16 mouse cellular contexts compared by ENCODE assay signal in the genomic region with DNA sequence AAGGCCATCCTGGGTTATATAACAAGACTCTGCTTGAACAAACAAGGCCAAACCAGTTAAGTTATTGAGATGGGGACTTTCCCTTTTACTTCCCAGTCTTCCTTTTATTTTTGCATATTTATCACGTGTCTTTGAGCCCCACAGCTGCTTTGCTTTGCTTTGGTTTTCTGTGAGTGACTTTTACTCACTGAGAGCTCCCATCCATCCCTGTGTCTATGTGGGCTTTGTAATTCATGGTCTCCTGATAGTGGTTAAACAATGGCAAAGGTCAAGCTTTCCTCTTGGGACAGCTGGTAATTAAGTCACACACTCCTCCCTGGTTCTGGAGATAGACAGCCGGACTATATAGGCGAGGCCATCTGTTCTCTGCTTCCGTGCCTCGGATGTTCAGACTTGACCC. TPM values are rescaled to one million over a fixed set of nuclear protein-coding genes. Genes with fewer than 3 reads are reported as not detected.
A peak's percentile ranks its signal among the peaks of the same experiment; 100 is the strongest.
DNase-seq lines count a peak whose midpoint lies in the region; ATAC-seq and TF ChIP-seq lines count a peak whose summit lies in the region.
"Had no signal": no experiment of that assay in that cellular context is flagged by ENCODE, and none has a peak within 500 bp of the region (broad histone marks: within the 10 kb centered on the region; RNA-seq: fewer than 3 reads in every experiment).

No protein-coding gene starts in this region.

- peaks cover 28% of the 10 kb centered on the region for H3K4me1 ChIP-seq in lung, postnatal 0 days (ENCODE audit: insufficient read depth, low read depth, low read length)
- H3K4me1 ChIP-seq in lung, adult 2 months (ENCODE audit: control insufficient read depth, insufficient read depth, low read length): peaks cover 22% of the 10 kb centered on the region
- H3K4me1 ChIP-seq in ES-Bruce4 (ENCODE audit: control insufficient read depth, insufficient read depth, low read length): peaks cover 8% of the 10 kb centered on the region
- H3K4me1 ChIP-seq in forebrain, embryonic 14.5 days (ENCODE audit: control insufficient read depth, insufficient read depth, low read length): no peaks in the 10 kb centered on the region
- H3K4me1 ChIP-seq: embryonic facial prominence, embryonic 12.5 days; limb, embryonic 12.5 days had no signal

- H3K4me2 ChIP-seq in lung, postnatal 0 days (replicated peaks; ENCODE audit: low read depth, low read length): no peak overlapping the region
- H3K4me2 ChIP-seq in forebrain, embryonic 14.5 days (ENCODE audit: low read length): no peak overlapping the region
- H3K4me2 ChIP-seq: embryonic facial prominence, embryonic 12.5 days; limb, embryonic 12.5 days; liver, embryonic 15.5 days; neural tube, embryonic 12.5 days; stomach, embryonic 15.5 days had no signal

- 71% methylated on average over 5 of the region's 5 CpGs for WGBS in lung, postnatal 0 days
- 67% methylated on average over 5 of the region's 5 CpGs for WGBS in lung, adult 2 months
- 77% methylated on average over 5 of the region's 5 CpGs for WGBS in forebrain, embryonic 14.5 days

- H3K9ac ChIP-seq in lung, postnatal 0 days (replicated peaks; ENCODE audit: low read depth): no peak overlapping the region
- no peak overlapping the region for H3K9ac ChIP-seq in ES-Bruce4 (ENCODE audit: low read depth, poor library complexity, severe bottlenecking)
- H3K9ac ChIP-seq in forebrain, embryonic 14.5 days (ENCODE audit: low read length): no peak overlapping the region
- H3K9ac ChIP-seq: embryonic facial prominence, embryonic 12.5 days; limb, embryonic 12.5 days; liver, embryonic 15.5 days; neural tube, embryonic 12.5 days; stomach, embryonic 15.5 days had no signal

- DNase-seq in lung, postnatal 0 days (ENCODE audit: low spot score): peak; percentile 18
- DNase-seq in lung, adult 2 months: no peak
- peak; percentile 65 for DNase-seq in retina, postnatal 1 day
- no peak for DNase-seq in forebrain, embryonic 14.5 days (ENCODE audit: low spot score)
- no peak for DNase-seq in testis, postnatal 14 days (ENCODE audit: low spot score)
- DNase-seq: adrenal gland, adult 8-10 months; cerebellum, adult 8-10 months; midbrain, embryonic 14.5 days; thymus, postnatal 14 days had no signal

- no peaks in the 10 kb centered on the region for H3K9me3 ChIP-seq in lung, postnatal 0 days (ENCODE audit: low read length)
- peaks cover 2% of the 10 kb centered on the region; the same call in 1 of the 2 replicates for H3K9me3 ChIP-seq in ES-Bruce4 (replicated peaks; ENCODE audit: control insufficient read depth, insufficient read depth, low read length, poor library complexity, severe bottlenecking)
- no peaks in the 10 kb centered on the region for H3K9me3 ChIP-seq in forebrain, embryonic 14.5 days (replicated peaks; ENCODE audit: control insufficient read depth, low read length)
- H3K9me3 ChIP-seq: embryonic facial prominence, embryonic 12.5 days; liver, embryonic 15.5 days; stomach, embryonic 15.5 days had no signal

- no peaks in the 10 kb centered on the region for H3K27me3 ChIP-seq in lung, postnatal 0 days (replicated peaks; ENCODE audit: insufficient read depth, low read length)
- H3K27me3 ChIP-seq in ES-Bruce4 (ENCODE audit: control insufficient read depth, insufficient read depth, low read length, poor library complexity, severe bottlenecking): no peaks in the 10 kb centered on the region
- H3K27me3 ChIP-seq in forebrain, embryonic 14.5 days (replicated peaks; ENCODE audit: control insufficient read depth, insufficient read depth, low read length): no peaks in the 10 kb centered on the region
- H3K27me3 ChIP-seq: embryonic facial prominence, embryonic 12.5 days; limb, embryonic 12.5 days; liver, embryonic 15.5 days; neural tube, embryonic 12.5 days; stomach, embryonic 15.5 days had no signal

- H3K27ac ChIP-seq in lung, postnatal 0 days (ENCODE audit: low read length): no peak overlapping the region
- no peak overlapping the region for H3K27ac ChIP-seq in ES-Bruce4 (ENCODE audit: insufficient read depth, low read length)
- no peak overlapping the region for H3K27ac ChIP-seq in forebrain, embryonic 14.5 days (ENCODE audit: low read depth, low read length)
- H3K27ac ChIP-seq: embryonic facial prominence, embryonic 12.5 days; limb, embryonic 12.5 days; liver, embryonic 15.5 days; neural tube, embryonic 12.5 days; stomach, embryonic 15.5 days had no signal

- TF ChIP-seq CTCF in lung, postnatal 0 days (IDR thresholded peaks at IDR 0.05): no peak
- TF ChIP-seq CTCF in lung, adult 2 months (IDR thresholded peaks at IDR 0.05; ENCODE audit: insufficient read depth, low read length): no peak
- no peak for TF ChIP-seq CTCF in ES-Bruce4 (IDR thresholded peaks at IDR 0.05; ENCODE audit: low read depth, low read length)

- H3K4me3 ChIP-seq in lung, postnatal 0 days (ENCODE audit: low read depth, low read length): no peak overlapping the region
- no peak overlapping the region for H3K4me3 ChIP-seq in lung, adult 2 months (replicated peaks; ENCODE audit: extremely low read depth, low read depth, low read length)
- H3K4me3 ChIP-seq in ES-Bruce4 (ENCODE audit: low read depth, low read length): no peak overlapping the region
- H3K4me3 ChIP-seq in forebrain, embryonic 14.5 days (ENCODE audit: low read depth, low read length): no peak overlapping the region
- H3K4me3 ChIP-seq: embryonic facial prominence, embryonic 12.5 days; limb, embryonic 12.5 days; liver, embryonic 15.5 days; neural tube, embryonic 12.5 days; stomach, embryonic 15.5 days had no signal

- 0 out of 2 replicates have a peak, but pooled peaks cover 4% of the 10 kb centered on the region for H3K36me3 ChIP-seq in lung, postnatal 0 days (ENCODE audit: insufficient read depth, low read length)
- H3K36me3 ChIP-seq in ES-Bruce4 (ENCODE audit: control insufficient read depth, insufficient read depth, low read length, poor library complexity, severe bottlenecking): no peaks in the 10 kb centered on the region
- H3K36me3 ChIP-seq in forebrain, embryonic 14.5 days (ENCODE audit: control insufficient read depth, insufficient read depth, low read length): no peaks in the 10 kb centered on the region
- H3K36me3 ChIP-seq: stomach, embryonic 15.5 days had no signal

- no peak for ATAC-seq in lung, postnatal 0 days
- peak; percentile 65 for ATAC-seq in activated CD4-positive, CD25-positive, alpha-beta regulatory T cell, adult 4 months
- no peak for ATAC-seq in forebrain, embryonic 14.5 days

- no peak for TF ChIP-seq EP300 in lung, postnatal 0 days (IDR thresholded peaks at IDR 0.05)
- TF ChIP-seq EP300 in ES-Bruce4 (IDR thresholded peaks at IDR 0.05; ENCODE audit: insufficient read depth, low read depth, low read length): 0 out of 2 replicates have a peak, but pooled peaks have one; percentile 44

- no peak for TF ChIP-seq POLR2A in lung, adult 2 months (IDR thresholded peaks at IDR 0.05; ENCODE audit: borderline replicate concordance, extremely low read depth, low read depth, low read length)
- TF ChIP-seq POLR2A in ES-Bruce4 (IDR thresholded peaks at IDR 0.05; ENCODE audit: insufficient read depth, low read length): no peak

RNA-seq across cellular contexts. Expression of a gene that starts 54.3 kb away (rescaled TPM):
- polyA plus RNA-seq in lung, postnatal 0 days (2015; fragmentation: Nextera tagmentation; extraction: Ambion mirVana): 5.4 TPM in 2 replicates
- polyA plus RNA-seq in lung, adult 2 months (2012; rRNA removed): 3.8 and 5.2 TPM in 2 replicates
- polyA plus RNA-seq in ES-Bruce4 (2011; ENCODE audit: insufficient read depth, insufficient read length, low read depth, missing spikeins): 8.8 and 9.2 TPM in 2 replicates
- 1 to 10 TPM; 2.2 to 3.8 TPM for polyA plus RNA-seq in activated CD4-positive, CD25-positive, alpha-beta regulatory T cell, adult 4 months (2017; shearing (Covaris generic))
- 7.6 and 8.0 TPM in 2 replicates for polyA plus RNA-seq in forebrain, embryonic 14.5 days (2014; fragmentation: Nextera tagmentation; extraction: Ambion mirVana)

RNA-seq across cellular contexts. Expression of a gene that starts 57.7 kb away (rescaled TPM):
- 3.2 and 4.1 TPM in 2 replicates for polyA plus RNA-seq in lung, postnatal 0 days (2015; fragmentation: Nextera tagmentation; extraction: Ambion mirVana)
- polyA plus RNA-seq in lung, adult 2 months (2012; rRNA removed): 4.8 and 7.2 TPM in 2 replicates
- 5.3 and 5.8 TPM in 2 replicates for polyA plus RNA-seq in ES-Bruce4 (2011; ENCODE audit: insufficient read depth, insufficient read length, low read depth, missing spikeins)
- 1 to 10 TPM; 1.1 to 1.2 TPM for polyA plus RNA-seq in activated CD4-positive, CD25-positive, alpha-beta regulatory T cell, adult 4 months (2017; shearing (Covaris generic))
- polyA plus RNA-seq in forebrain, embryonic 14.5 days (2014; fragmentation: Nextera tagmentation; extraction: Ambion mirVana): 1.3 and 1.7 TPM in 2 replicates

RNA-seq across cellular contexts. Expression of a gene that starts 57.9 kb away (rescaled TPM):
- 14.3 and 17.7 TPM in 2 replicates for polyA plus RNA-seq in lung, postnatal 0 days (2015; fragmentation: Nextera tagmentation; extraction: Ambion mirVana)
- polyA plus RNA-seq in lung, adult 2 months (2012; rRNA removed): 7.9 and 13.4 TPM in 2 replicates
- 15.4 and 17.3 TPM in 2 replicates for polyA plus RNA-seq in ES-Bruce4 (2011; ENCODE audit: insufficient read depth, insufficient read length, low read depth, missing spikeins)
- polyA plus RNA-seq in activated CD4-positive, CD25-positive, alpha-beta regulatory T cell, adult 4 months (2017; shearing (Covaris generic)): 10 to 100 TPM in 1 of 2 experiments, 1 to 10 TPM in 1; 6.1 to 15.1 TPM
- polyA plus RNA-seq in forebrain, embryonic 14.5 days (2014; fragmentation: Nextera tagmentation; extraction: Ambion mirVana): 70.2 and 75.5 TPM in 2 replicates

Comparison
In these comparisons a context has a peak if more than half of its experiments do, and no peak if none do; other contexts are left out.
1. DNase-seq: peak in lung, postnatal 0 days (single experiment) and retina, postnatal 1 day (single experiment); none in lung, adult 2 months (single experiment), forebrain, embryonic 14.5 days (single experiment) and testis, postnatal 14 days (single experiment).